Comparison of ENCODE assay signal across 10 mouse cellular contexts in genomic region chr3:82029229-82029628, GRCm38 (mm10). TPM values are rescaled to one million over a fixed set of nuclear protein-coding genes. Genes with fewer than 3 reads are reported as not detected.
DNase-seq lines count a peak whose midpoint lies in the region; ATAC-seq and TF ChIP-seq lines count a peak whose summit lies in the region.
"Had no signal": no experiment of that assay in that cellular context is flagged by ENCODE, and none has a peak within 500 bp of the region (broad histone marks: within the 10 kb centered on the region; RNA-seq: fewer than 3 reads in every experiment).

No protein-coding gene starts in this region.

- peak; percentile 75 for TF ChIP-seq CTCF in cortical plate, adult 2 months (IDR thresholded peaks at IDR 0.05; ENCODE audit: extremely low read depth, insufficient read depth, low read length)
- peak; percentile 88 for TF ChIP-seq CTCF in hindbrain, postnatal 0 days (IDR thresholded peaks at IDR 0.05; ENCODE audit: low read depth)

- TF ChIP-seq POLR2A in cortical plate, adult 2 months (IDR thresholded peaks at IDR 0.05; ENCODE audit: extremely low read depth, insufficient read depth, low read length), result no peak

- H3K27me3 ChIP-seq in hindbrain, postnatal 0 days (ENCODE audit: insufficient read depth, low read length), result no peaks in the 10 kb centered on the region
- H3K27me3 ChIP-seq in lung, embryonic 15.5 days, result no peaks in the 10 kb centered on the region

- peaks cover 2% of the 10 kb centered on the region; the same call in 1 of the 2 replicates for H3K36me3 ChIP-seq in hindbrain, postnatal 0 days (ENCODE audit: insufficient read depth, low read length)
- peaks cover 13% of the 10 kb centered on the region for H3K36me3 ChIP-seq in lung, embryonic 15.5 days

- H3K9ac ChIP-seq in hindbrain, postnatal 0 days (replicated peaks; ENCODE audit: low read length), result no peak overlapping the region
- no peak overlapping the region for H3K9ac ChIP-seq in lung, embryonic 15.5 days

- H3K9me3 ChIP-seq in hindbrain, postnatal 0 days (ENCODE audit: low read length), result no peaks in the 10 kb centered on the region
- H3K9me3 ChIP-seq in lung, embryonic 15.5 days, result no peaks in the 10 kb centered on the region

- H3K4me1 ChIP-seq in cortical plate, adult 2 months (ENCODE audit: control insufficient read depth, insufficient read depth, low read length), result no peaks in the 10 kb centered on the region
- H3K4me1 ChIP-seq in hindbrain, postnatal 0 days (ENCODE audit: insufficient read depth, low read length), result no peaks in the 10 kb centered on the region
- no peaks in the 10 kb centered on the region for H3K4me1 ChIP-seq in lung, embryonic 15.5 days

- H3K27ac ChIP-seq in cortical plate, adult 2 months (ENCODE audit: insufficient read depth, low read length), result no peak overlapping the region
- H3K27ac ChIP-seq in hindbrain, postnatal 0 days, result no peak overlapping the region
- no peak overlapping the region for H3K27ac ChIP-seq in lung, embryonic 15.5 days

- 2% methylated on average over 3 of the region's 3 CpGs for WGBS in hindbrain, postnatal 0 days
- 2% methylated on average over 3 of the region's 3 CpGs for WGBS in lung, embryonic 15.5 days

- peak; percentile 83 for ATAC-seq in hindbrain, postnatal 0 days
- 0 out of 2 replicates have a peak, but pooled peaks have one; percentile 42 for ATAC-seq in lung, embryonic 15.5 days (ENCODE audit: borderline replicate concordance, extremely low read depth, low FRiP score, low TSS enrichment)

- H3K4me3 ChIP-seq in cortical plate, adult 2 months (ENCODE audit: insufficient read depth, low read length), result no peak overlapping the region
- H3K4me3 ChIP-seq in hindbrain, postnatal 0 days (ENCODE audit: low read length), result no peak overlapping the region
- H3K4me3 ChIP-seq in lung, embryonic 15.5 days, result no peak overlapping the region

- peak; percentile 27 for DNase-seq in ovary, postnatal 14 days (ENCODE audit: low spot score)
- no peak for DNase-seq in ovary, postnatal 10 days (ENCODE audit: low spot score)
- peak; percentile 54 for DNase-seq in R1 (ENCODE audit: low read depth, low spot score)
- DNase-seq in hindbrain, postnatal 0 days (ENCODE audit: low spot score), result peak; percentile 88
- peak; percentile 30 for DNase-seq in retina, adult 2 months (ENCODE audit: low read depth, low spot score)
- no peak for DNase-seq in right cerebral cortex, postnatal 14 days

- H3K4me2 ChIP-seq in hindbrain, postnatal 0 days (ENCODE audit: low read depth, low read length), result no peak overlapping the region
- H3K4me2 ChIP-seq in lung, embryonic 15.5 days, result no peak overlapping the region

RNA-seq across cellular contexts. Expression of gene Gucy1b1, which starts 45.3 kb away (rescaled TPM):
- 120 and 121 TPM in 2 replicates for polyA plus RNA-seq in cortical plate, adult 2 months (2012; rRNA removed)
- 39.3 and 39.7 TPM in 2 replicates for total RNA-seq in hindbrain, postnatal 0 days (2014; rRNA removed)
- 53.6 and 56.3 TPM in 2 replicates for polyA plus RNA-seq in hindbrain, postnatal 0 days (2015; fragmentation: Nextera tagmentation; extraction: Ambion mirVana)
- polyA plus RNA-seq in lung, embryonic 15.5 days (2015; fragmentation: Nextera tagmentation; extraction: Ambion mirVana), result 76.5 and 79.2 TPM in 2 replicates

RNA-seq across cellular contexts. Expression of gene Asic5, which starts 47.1 kb away (rescaled TPM):
- polyA plus RNA-seq in cortical plate, adult 2 months (2012; rRNA removed), result not detected in 2 replicates
- total RNA-seq in hindbrain, postnatal 0 days (2014; rRNA removed), result 0.52 TPM in 1 of 2 replicates, not detected in the other
- polyA plus RNA-seq in hindbrain, postnatal 0 days (2015; fragmentation: Nextera tagmentation; extraction: Ambion mirVana), result 0.16 TPM in 1 of 2 replicates, not detected in the other
- not detected in 2 replicates for polyA plus RNA-seq in lung, embryonic 15.5 days (2015; fragmentation: Nextera tagmentation; extraction: Ambion mirVana)
- polyA plus RNA-seq: frontal cortex, adult 2 months had no signal

RNA-seq across cellular contexts. Expression of gene Tdo2, which starts 53.2 kb away (rescaled TPM):
- 0.52 and 1.6 TPM in 2 replicates for polyA plus RNA-seq in cortical plate, adult 2 months (2012; rRNA removed)
- total RNA-seq in hindbrain, postnatal 0 days (2014; rRNA removed), result not detected in 2 replicates
- polyA plus RNA-seq in hindbrain, postnatal 0 days (2015; fragmentation: Nextera tagmentation; extraction: Ambion mirVana), result 0.40 and 0.52 TPM in 2 replicates
- 2.3 and 3.0 TPM in 2 replicates for polyA plus RNA-seq in lung, embryonic 15.5 days (2015; fragmentation: Nextera tagmentation; extraction: Ambion mirVana)
- polyA plus RNA-seq: small intestine, adult 2 months had no signal

Comparison
In these comparisons a context has a peak if more than half of its experiments do, and no peak if none do; other contexts are left out.
1. DNase-seq: peak in ovary, postnatal 14 days (single experiment), R1 (single experiment), hindbrain, postnatal 0 days (single experiment) and retina, adult 2 months (single experiment); none in ovary, postnatal 10 days (single experiment) and right cerebral cortex, postnatal 14 days (single experiment).